Mouse (Mus musculus): ENCODE data around the gene Cnbd2. TPM values are rescaled to one million over a fixed set of nuclear protein-coding genes. Genes with fewer than 3 reads are reported as not detected.

Cnbd2 gene
- polyA plus RNA-seq, 1 experiment from 2014 or later, result 2.9 TPM

- H3K9me3 ChIP-seq (ENCODE audit: control insufficient read depth, low read length), result no peaks in the 10 kb centered on the region
- H3K4me3 ChIP-seq (ENCODE audit: low read depth, low read length), result no peak overlapping the region
- DNase-seq (ENCODE audit: low spot score) (no peak), ATAC-seq (replicated peaks; ENCODE audit: low FRiP score) (peak; percentile 58; the same call in 1 of the 2 replicates)
- peaks cover 13% of the 10 kb centered on the region for H3K36me3 ChIP-seq (ENCODE audit: control insufficient read depth, insufficient read depth, low read length)
- no peak overlapping the region for H3K27ac ChIP-seq (ENCODE audit: low read depth, low read length)
- H3K27me3 ChIP-seq (replicated peaks; ENCODE audit: control insufficient read depth, insufficient read depth, low read length), result no peaks in the 10 kb centered on the region
- H3K9ac ChIP-seq (ENCODE audit: low read depth, low read length), result no peak overlapping the region
- no peak overlapping the region for H3K4me2 ChIP-seq
- H3K4me1 ChIP-seq (replicated peaks; ENCODE audit: control insufficient read depth, insufficient read depth, low read length), result no peaks in the 10 kb centered on the region
- 78% methylated on average over 2 of the region's 2 CpGs for WGBS
Observed at GRCm38 (mm10) chr2:156305818-156306217, 6.3 kb upstream of the Cnbd2 start.

GRCm38 (mm10) chr2:156307261-156307660, 4.8 kb upstream of the Cnbd2 start:
- H3K4me2 ChIP-seq, result no peak overlapping the region
- H3K27ac ChIP-seq (ENCODE audit: low read depth, low read length), result no peak overlapping the region
- no peaks in the 10 kb centered on the region for H3K27me3 ChIP-seq (replicated peaks; ENCODE audit: control insufficient read depth, insufficient read depth, low read length)
- peaks cover 4% of the 10 kb centered on the region; the same call in 1 of the 2 replicates for H3K4me1 ChIP-seq (replicated peaks; ENCODE audit: control insufficient read depth, insufficient read depth, low read length)
- 65% methylated on average over 5 of the region's 5 CpGs for WGBS
- H3K36me3 ChIP-seq (ENCODE audit: control insufficient read depth, insufficient read depth, low read length), result peaks cover 13% of the 10 kb centered on the region
- H3K4me3 ChIP-seq (ENCODE audit: low read depth, low read length), result no peak overlapping the region
- no peak overlapping the region for H3K9ac ChIP-seq (ENCODE audit: low read depth, low read length)
- ATAC-seq (replicated peaks; ENCODE audit: low FRiP score) (no peak), DNase-seq (ENCODE audit: low spot score) (no peak)
- no peaks in the 10 kb centered on the region for H3K9me3 ChIP-seq (ENCODE audit: control insufficient read depth, low read length)

GRCm38 (mm10) chr2:156309948-156310347, 2.2 kb upstream of the Cnbd2 start:
- H3K27me3 ChIP-seq (replicated peaks; ENCODE audit: control insufficient read depth, insufficient read depth, low read length), result no peaks in the 10 kb centered on the region
- H3K4me2 ChIP-seq, result no peak overlapping the region
- DNase-seq (ENCODE audit: low spot score) (no peak), ATAC-seq (replicated peaks; ENCODE audit: low FRiP score) (no peak)
- no peak overlapping the region for H3K27ac ChIP-seq (ENCODE audit: low read depth, low read length)
- 91% methylated on average over 5 of the region's 5 CpGs for WGBS
- peaks cover 4% of the 10 kb centered on the region; the same call in 1 of the 2 replicates for H3K4me1 ChIP-seq (replicated peaks; ENCODE audit: control insufficient read depth, insufficient read depth, low read length)
- H3K9me3 ChIP-seq (ENCODE audit: control insufficient read depth, low read length), result no peaks in the 10 kb centered on the region
- peaks cover 6% of the 10 kb centered on the region for H3K36me3 ChIP-seq (ENCODE audit: control insufficient read depth, insufficient read depth, low read length)
- no peak overlapping the region for H3K4me3 ChIP-seq (ENCODE audit: low read depth, low read length)
- no peak overlapping the region for H3K9ac ChIP-seq (ENCODE audit: low read depth, low read length)

GRCm38 (mm10) chr2:156310455-156310854, 1.6 kb upstream of the Cnbd2 start:
- Histone ChIP-seq H3K9me3 (ENCODE audit: control insufficient read depth, low read length) (no peaks in the 10 kb centered on the region), H3K4me3 (ENCODE audit: low read depth, low read length) (no peak overlapping the region), H3K9ac (ENCODE audit: low read depth, low read length) (no peak overlapping the region), H3K27me3 (replicated peaks; ENCODE audit: control insufficient read depth, insufficient read depth, low read length) (no peaks in the 10 kb centered on the region), H3K36me3 (ENCODE audit: control insufficient read depth, insufficient read depth, low read length) (peaks cover 2% of the 10 kb centered on the region; the same call in 1 of the 2 replicates), H3K4me1 (replicated peaks; ENCODE audit: control insufficient read depth, insufficient read depth, low read length) (peaks cover 4% of the 10 kb centered on the region; the same call in 1 of the 2 replicates), H3K27ac (ENCODE audit: low read depth, low read length) (no peak overlapping the region), H3K4me2 (no peak overlapping the region)
- WGBS, result 72% methylated on average over 5 of the region's 5 CpGs
- no peak for DNase-seq (ENCODE audit: low spot score)
- no peak for ATAC-seq (replicated peaks; ENCODE audit: low FRiP score)

GRCm38 (mm10) chr2:156310945-156311344, 1.2 kb upstream of the Cnbd2 start:
- H3K4me1 ChIP-seq (replicated peaks; ENCODE audit: control insufficient read depth, insufficient read depth, low read length), result peaks cover 4% of the 10 kb centered on the region; the same call in 1 of the 2 replicates
- no peak overlapping the region for H3K27ac ChIP-seq (ENCODE audit: low read depth, low read length)
- 83% methylated on average over 5 of the region's 5 CpGs for WGBS
- H3K4me3 ChIP-seq (ENCODE audit: low read depth, low read length), result peak overlapping the region; percentile 96; the same call in 1 of the 2 replicates
- DNase-seq (ENCODE audit: low spot score) (no peak), ATAC-seq (replicated peaks; ENCODE audit: low FRiP score) (no peak)
- H3K27me3 ChIP-seq (replicated peaks; ENCODE audit: control insufficient read depth, insufficient read depth, low read length), result no peaks in the 10 kb centered on the region
- H3K9ac ChIP-seq (ENCODE audit: low read depth, low read length), result no peak overlapping the region
- peak overlapping the region; percentile 84 for H3K4me2 ChIP-seq
- H3K9me3 ChIP-seq (ENCODE audit: control insufficient read depth, low read length), result no peaks in the 10 kb centered on the region
- peaks cover 2% of the 10 kb centered on the region; the same call in 1 of the 2 replicates for H3K36me3 ChIP-seq (ENCODE audit: control insufficient read depth, insufficient read depth, low read length)

GRCm38 (mm10) chr2:156311441-156311840, 658 bp upstream of the Cnbd2 start:
- no peaks in the 10 kb centered on the region for H3K27me3 ChIP-seq (replicated peaks; ENCODE audit: control insufficient read depth, insufficient read depth, low read length)
- WGBS, result 21% methylated on average over 8 of the region's 8 CpGs
- H3K27ac ChIP-seq (ENCODE audit: low read depth, low read length), result peak overlapping the region; percentile 98
- peak overlapping the region; percentile 98 for H3K9ac ChIP-seq (ENCODE audit: low read depth, low read length)
- H3K4me3 ChIP-seq (ENCODE audit: low read depth, low read length), result peak overlapping the region; percentile 96
- peaks cover 4% of the 10 kb centered on the region; the same call in 1 of the 2 replicates for H3K4me1 ChIP-seq (replicated peaks; ENCODE audit: control insufficient read depth, insufficient read depth, low read length)
- peak overlapping the region; percentile 84 for H3K4me2 ChIP-seq
- DNase-seq (ENCODE audit: low spot score) (no peak), ATAC-seq (replicated peaks; ENCODE audit: low FRiP score) (no peak)
- peaks cover 2% of the 10 kb centered on the region; the same call in 1 of the 2 replicates for H3K36me3 ChIP-seq (ENCODE audit: control insufficient read depth, insufficient read depth, low read length)
- no peaks in the 10 kb centered on the region for H3K9me3 ChIP-seq (ENCODE audit: control insufficient read depth, low read length)

- no peaks in the 10 kb centered on the region for H3K27me3 ChIP-seq (replicated peaks; ENCODE audit: control insufficient read depth, insufficient read depth, low read length)
- H3K4me2 ChIP-seq, result peak overlapping the region; percentile 84
- ATAC-seq (replicated peaks; ENCODE audit: low FRiP score) (peak; percentile 72), DNase-seq (ENCODE audit: low spot score) (no peak)
- peak overlapping the region; percentile 96 for H3K4me3 ChIP-seq (ENCODE audit: low read depth, low read length)
- H3K4me1 ChIP-seq (replicated peaks; ENCODE audit: control insufficient read depth, insufficient read depth, low read length), result peaks cover 4% of the 10 kb centered on the region; the same call in 1 of the 2 replicates
- H3K27ac ChIP-seq (ENCODE audit: low read depth, low read length), result peak overlapping the region; percentile 98
- peaks cover 2% of the 10 kb centered on the region; the same call in 1 of the 2 replicates for H3K36me3 ChIP-seq (ENCODE audit: control insufficient read depth, insufficient read depth, low read length)
- peak overlapping the region; percentile 98 for H3K9ac ChIP-seq (ENCODE audit: low read depth, low read length)
- no peaks in the 10 kb centered on the region for H3K9me3 ChIP-seq (ENCODE audit: control insufficient read depth, low read length)
- WGBS, result under 1% methylated on average over 53 of the region's 53 CpGs
Observed at GRCm38 (mm10) chr2:156311841-156312291, 233 bp upstream of the Cnbd2 start.

- H3K9ac ChIP-seq (ENCODE audit: low read depth, low read length), result peak overlapping the region; percentile 98
- no peak overlapping the region; the same call in 1 of the 2 replicates for H3K27ac ChIP-seq (ENCODE audit: low read depth, low read length)
- ATAC-seq (replicated peaks; ENCODE audit: low FRiP score), result no peak
- 56% methylated on average over 3 of the region's 3 CpGs for WGBS
- H3K4me1 ChIP-seq (replicated peaks; ENCODE audit: control insufficient read depth, insufficient read depth, low read length), result peaks cover 4% of the 10 kb centered on the region; the same call in 1 of the 2 replicates
- peak overlapping the region; percentile 84 for H3K4me2 ChIP-seq
- DNase-seq (ENCODE audit: low spot score), result no peak
- no peaks in the 10 kb centered on the region; the same call in 1 of the 2 replicates for H3K36me3 ChIP-seq (ENCODE audit: control insufficient read depth, insufficient read depth, low read length)
- no peaks in the 10 kb centered on the region for H3K9me3 ChIP-seq (ENCODE audit: control insufficient read depth, low read length)
- H3K27me3 ChIP-seq (replicated peaks; ENCODE audit: control insufficient read depth, insufficient read depth, low read length), result no peaks in the 10 kb centered on the region
- H3K4me3 ChIP-seq (ENCODE audit: low read depth, low read length), result peak overlapping the region; percentile 96
Observed at GRCm38 (mm10) chr2:156313153-156313552, 1.1 kb downstream of the Cnbd2 start.

GRCm38 (mm10) chr2:156314811-156315210, 2.7 kb downstream of the Cnbd2 start:
- DNase-seq (ENCODE audit: low spot score) (no peak), ATAC-seq (replicated peaks; ENCODE audit: low FRiP score) (no peak)
- no peak overlapping the region for H3K4me3 ChIP-seq (ENCODE audit: low read depth, low read length)
- no peaks in the 10 kb centered on the region for H3K27me3 ChIP-seq (replicated peaks; ENCODE audit: control insufficient read depth, insufficient read depth, low read length)
- WGBS, result 85% methylated on average over 6 of the region's 6 CpGs
- no peaks in the 10 kb centered on the region; the same call in 1 of the 2 replicates for H3K36me3 ChIP-seq (ENCODE audit: control insufficient read depth, insufficient read depth, low read length)
- H3K4me1 ChIP-seq (replicated peaks; ENCODE audit: control insufficient read depth, insufficient read depth, low read length), result peaks cover 4% of the 10 kb centered on the region; the same call in 1 of the 2 replicates
- no peak overlapping the region for H3K27ac ChIP-seq (ENCODE audit: low read depth, low read length)
- H3K4me2 ChIP-seq, result no peak overlapping the region
- H3K9me3 ChIP-seq (ENCODE audit: control insufficient read depth, low read length), result no peaks in the 10 kb centered on the region
- H3K9ac ChIP-seq (ENCODE audit: low read depth, low read length), result no peak overlapping the region
